Mouse (Mus musculus): ENCODE data around the gene Zfp536. TPM values are rescaled to one million over a fixed set of nuclear protein-coding genes. Genes with fewer than 3 reads are reported as not detected.

The Zfp536 gene
- polyA plus RNA-seq, 1 experiment from 2014 or later, result 11.5 TPM

GRCm38 (mm10) chr7:37801160-37801559, 27.7 kb upstream of the Zfp536 start:
- Histone ChIP-seq H3K27me3 (replicated peaks; ENCODE audit: control insufficient read depth, insufficient read depth, low read length) (no peaks in the 10 kb centered on the region), H3K4me1 (replicated peaks; ENCODE audit: control insufficient read depth, insufficient read depth, low read length) (no peaks in the 10 kb centered on the region), H3K9ac (ENCODE audit: low read length) (no peak overlapping the region), H3K4me2 (ENCODE audit: low read length) (no peak overlapping the region), H3K27ac (ENCODE audit: low read depth) (no peak overlapping the region), H3K9me3 (ENCODE audit: control insufficient read depth, low read length) (no peaks in the 10 kb centered on the region), H3K4me3 (ENCODE audit: low read depth, low read length) (no peak overlapping the region), H3K36me3 (ENCODE audit: control insufficient read depth, insufficient read depth, low read length) (no peaks in the 10 kb centered on the region)
- ATAC-seq (replicated peaks; ENCODE audit: low FRiP score, low TSS enrichment, low read depth) (no peak), DNase-seq (ENCODE audit: low spot score) (no peak)
- 71% methylated on average over 3 of the region's 3 CpGs for WGBS

GRCm38 (mm10) chr7:37788721-37789120, 15.3 kb upstream of the Zfp536 start:
- Histone ChIP-seq H3K9ac (ENCODE audit: low read length) (no peak overlapping the region), H3K36me3 (ENCODE audit: control insufficient read depth, insufficient read depth, low read length) (no peaks in the 10 kb centered on the region), H3K4me3 (ENCODE audit: low read depth, low read length) (no peak overlapping the region), H3K27ac (ENCODE audit: low read depth) (no peak overlapping the region), H3K4me1 (replicated peaks; ENCODE audit: control insufficient read depth, insufficient read depth, low read length) (no peaks in the 10 kb centered on the region), H3K4me2 (ENCODE audit: low read length) (no peak overlapping the region), H3K9me3 (ENCODE audit: control insufficient read depth, low read length) (0 out of 2 replicates have a peak, but pooled peaks cover 2% of the 10 kb centered on the region), H3K27me3 (replicated peaks; ENCODE audit: control insufficient read depth, insufficient read depth, low read length) (no peaks in the 10 kb centered on the region)
- DNase-seq (ENCODE audit: low spot score) (no peak), ATAC-seq (replicated peaks; ENCODE audit: low FRiP score, low TSS enrichment, low read depth) (no peak)
- 61% methylated on average over 4 of the region's 4 CpGs for WGBS

- Histone ChIP-seq H3K27me3 (replicated peaks; ENCODE audit: control insufficient read depth, insufficient read depth, low read length) (peaks cover 55% of the 10 kb centered on the region), H3K4me1 (replicated peaks; ENCODE audit: control insufficient read depth, insufficient read depth, low read length) (peaks cover 11% of the 10 kb centered on the region), H3K27ac (ENCODE audit: low read depth) (no peak overlapping the region), H3K9ac (ENCODE audit: low read length) (no peak overlapping the region), H3K4me3 (ENCODE audit: low read depth, low read length) (no peak overlapping the region), H3K36me3 (ENCODE audit: control insufficient read depth, insufficient read depth, low read length) (no peaks in the 10 kb centered on the region), H3K9me3 (ENCODE audit: control insufficient read depth, low read length) (no peaks in the 10 kb centered on the region), H3K4me2 (ENCODE audit: low read length) (no peak overlapping the region)
- ATAC-seq (replicated peaks; ENCODE audit: low FRiP score, low TSS enrichment, low read depth), result no peak
- peak; percentile 84 for DNase-seq (ENCODE audit: low spot score)
- 4% methylated on average over 15 of the region's 15 CpGs for WGBS
Observed at GRCm38 (mm10) chr7:37775502-37775901, 2.1 kb upstream of the Zfp536 start.

- H3K27ac ChIP-seq (ENCODE audit: low read depth), result no peak overlapping the region
- no peak overlapping the region for H3K9ac ChIP-seq (ENCODE audit: low read length)
- no peak overlapping the region for H3K4me3 ChIP-seq (ENCODE audit: low read depth, low read length)
- H3K4me2 ChIP-seq (ENCODE audit: low read length), result no peak overlapping the region
- DNase-seq (ENCODE audit: low spot score) (no peak), ATAC-seq (replicated peaks; ENCODE audit: low FRiP score, low TSS enrichment, low read depth) (no peak)
- H3K36me3 ChIP-seq (ENCODE audit: control insufficient read depth, insufficient read depth, low read length), result no peaks in the 10 kb centered on the region
- no peaks in the 10 kb centered on the region for H3K9me3 ChIP-seq (ENCODE audit: control insufficient read depth, low read length)
- WGBS, result 43% methylated on average over 11 of the region's 11 CpGs
- peaks cover 13% of the 10 kb centered on the region for H3K4me1 ChIP-seq (replicated peaks; ENCODE audit: control insufficient read depth, insufficient read depth, low read length)
- peaks cover 63% of the 10 kb centered on the region for H3K27me3 ChIP-seq (replicated peaks; ENCODE audit: control insufficient read depth, insufficient read depth, low read length)
Observed at GRCm38 (mm10) chr7:37774463-37774970, 1.1 kb upstream of the Zfp536 start.

- H3K9me3 ChIP-seq (ENCODE audit: control insufficient read depth, low read length), result no peaks in the 10 kb centered on the region
- DNase-seq (ENCODE audit: low spot score) (peak; percentile 36), ATAC-seq (replicated peaks; ENCODE audit: low FRiP score, low TSS enrichment, low read depth) (no peak)
- H3K4me3 ChIP-seq (ENCODE audit: low read depth, low read length), result peak overlapping the region; percentile 52; the same call in 1 of the 2 replicates
- no peak overlapping the region for H3K9ac ChIP-seq (ENCODE audit: low read length)
- H3K27ac ChIP-seq (ENCODE audit: low read depth), result no peak overlapping the region
- H3K4me1 ChIP-seq (replicated peaks; ENCODE audit: control insufficient read depth, insufficient read depth, low read length), result peaks cover 16% of the 10 kb centered on the region
- WGBS, result 22% methylated on average over 5 of the region's 5 CpGs
- H3K27me3 ChIP-seq (replicated peaks; ENCODE audit: control insufficient read depth, insufficient read depth, low read length), result peaks cover 69% of the 10 kb centered on the region
- H3K4me2 ChIP-seq (ENCODE audit: low read length), result peak overlapping the region; percentile 99; the same call in 1 of the 2 replicates
- H3K36me3 ChIP-seq (ENCODE audit: control insufficient read depth, insufficient read depth, low read length), result no peaks in the 10 kb centered on the region
Observed at GRCm38 (mm10) chr7:37773906-37774305, 465 bp upstream of the Zfp536 start.

- H3K36me3 ChIP-seq (ENCODE audit: control insufficient read depth, insufficient read depth, low read length), result no peaks in the 10 kb centered on the region
- H3K4me1 ChIP-seq (replicated peaks; ENCODE audit: control insufficient read depth, insufficient read depth, low read length), result peaks cover 16% of the 10 kb centered on the region
- H3K4me3 ChIP-seq (ENCODE audit: low read depth, low read length), result peak overlapping the region; percentile 52
- WGBS, result under 1% methylated on average over 46 of the region's 46 CpGs
- H3K4me2 ChIP-seq (ENCODE audit: low read length), result peak overlapping the region; percentile 99
- DNase-seq (ENCODE audit: low spot score) (peak; percentile 75), ATAC-seq (replicated peaks; ENCODE audit: low FRiP score, low TSS enrichment, low read depth) (no peak)
- peak overlapping the region; percentile 53 for H3K9ac ChIP-seq (ENCODE audit: low read length)
- H3K27ac ChIP-seq (ENCODE audit: low read depth), result peak overlapping the region; percentile 2
- no peaks in the 10 kb centered on the region for H3K9me3 ChIP-seq (ENCODE audit: control insufficient read depth, low read length)
- H3K27me3 ChIP-seq (replicated peaks; ENCODE audit: control insufficient read depth, insufficient read depth, low read length), result peaks cover 82% of the 10 kb centered on the region
Observed at GRCm38 (mm10) chr7:37772376-37773311, 797 bp downstream of the Zfp536 start.

- WGBS, result under 1% methylated on average over 67 of the region's 75 CpGs
- Histone ChIP-seq H3K4me1 (replicated peaks; ENCODE audit: control insufficient read depth, insufficient read depth, low read length) (peaks cover 16% of the 10 kb centered on the region), H3K9me3 (ENCODE audit: control insufficient read depth, low read length) (no peaks in the 10 kb centered on the region), H3K9ac (ENCODE audit: low read length) (peak overlapping the region; percentile 53), H3K4me3 (ENCODE audit: low read depth, low read length) (peak overlapping the region; percentile 52), H3K27ac (ENCODE audit: low read depth) (peak overlapping the region; percentile 70), H3K27me3 (replicated peaks; ENCODE audit: control insufficient read depth, insufficient read depth, low read length) (peaks cover 86% of the 10 kb centered on the region), H3K36me3 (ENCODE audit: control insufficient read depth, insufficient read depth, low read length) (no peaks in the 10 kb centered on the region), H3K4me2 (ENCODE audit: low read length) (peak overlapping the region; percentile 99)
- DNase-seq (ENCODE audit: low spot score) (peak; percentile 85), ATAC-seq (replicated peaks; ENCODE audit: low FRiP score, low TSS enrichment, low read depth) (peak; percentile 20; the same call in 1 of the 2 replicates)
Observed at GRCm38 (mm10) chr7:37771491-37772375, 1.7 kb downstream of the Zfp536 start.

- ATAC-seq (replicated peaks; ENCODE audit: low FRiP score, low TSS enrichment, low read depth), result peak; percentile 73
- H3K9ac ChIP-seq (ENCODE audit: low read length), result peak overlapping the region; percentile 38
- no peaks in the 10 kb centered on the region for H3K9me3 ChIP-seq (ENCODE audit: control insufficient read depth, low read length)
- H3K4me3 ChIP-seq (ENCODE audit: low read depth, low read length), result peak overlapping the region; percentile 52
- WGBS, result under 1% methylated on average over 56 of the region's 57 CpGs
- H3K4me1 ChIP-seq (replicated peaks; ENCODE audit: control insufficient read depth, insufficient read depth, low read length), result peaks cover 16% of the 10 kb centered on the region
- H3K36me3 ChIP-seq (ENCODE audit: control insufficient read depth, insufficient read depth, low read length), result no peaks in the 10 kb centered on the region
- DNase-seq (ENCODE audit: low spot score), result peak; percentile 89
- peaks cover 84% of the 10 kb centered on the region for H3K27me3 ChIP-seq (replicated peaks; ENCODE audit: control insufficient read depth, insufficient read depth, low read length)
- peak overlapping the region; percentile 17; the same call in 1 of the 2 replicates for H3K27ac ChIP-seq (ENCODE audit: low read depth)
- H3K4me2 ChIP-seq (ENCODE audit: low read length), result peak overlapping the region; percentile 99
Observed at GRCm38 (mm10) chr7:37770400-37771050, 2.9 kb downstream of the Zfp536 start.
